Mouse (Mus musculus) lung, postnatal 10 days (tissue): Measurements from ENCODE around the gene Fam129c.

Experiments
- DNase-seq: peaks from one replicate; pipeline ENCODE4 v3.0.0; 2021

The Fam129c gene

DNA sequence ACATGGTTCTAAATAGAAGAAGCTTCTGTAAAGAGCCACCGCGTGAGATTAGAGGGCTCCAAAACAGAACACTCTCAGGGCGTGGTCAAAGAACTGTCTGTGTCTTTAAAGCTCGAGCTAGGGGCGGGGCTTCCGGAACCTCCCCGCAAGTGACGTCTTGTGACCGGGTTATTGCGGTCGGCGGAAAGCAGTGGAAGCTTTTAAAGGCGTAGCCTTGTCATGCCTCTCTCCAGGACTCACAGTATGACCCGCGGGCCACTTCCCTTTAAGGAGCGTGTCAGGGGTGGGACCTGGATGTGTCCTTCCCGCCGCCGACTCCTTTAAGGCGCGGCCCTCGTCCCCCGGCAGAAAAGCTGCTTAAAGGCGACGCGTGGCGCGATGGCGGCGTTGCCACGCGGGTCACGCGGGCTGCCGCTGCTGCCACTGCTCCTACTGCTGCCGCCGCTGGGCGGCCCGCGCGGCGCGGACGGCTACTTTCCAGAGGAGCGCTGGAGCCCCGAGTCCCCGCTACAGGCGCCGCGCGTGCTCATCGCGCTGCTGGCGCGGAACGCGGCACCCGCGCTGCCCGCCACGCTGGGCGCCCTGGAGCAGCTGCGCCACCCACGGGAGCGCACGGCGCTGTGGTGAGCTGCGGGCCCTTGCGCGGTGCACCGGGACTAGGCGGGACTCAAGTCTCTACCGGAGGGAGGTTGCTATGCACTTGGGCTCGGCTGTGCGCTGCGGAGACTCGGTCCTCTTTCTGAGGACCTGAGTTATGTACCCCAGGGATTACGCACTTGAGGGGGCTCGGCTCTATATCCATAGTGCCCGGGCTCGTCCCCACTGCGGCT, 13.6 kb downstream of the Fam129c start, which contains the start of gene Colgalt1:
Colgalt1 (plus strand) TSS at position 177 of the 830 bp plus-strand sequence.
- DNase-seq = peak; percentile 99

GRCm38 (mm10) chr8:71612141-71612540, 14.7 kb downstream of the Fam129c start:
- DNase-seq = no peak

- no peak for DNase-seq
These were observed 16.0 kb downstream of the Fam129c start for GRCm38 (mm10) chr8:71613418-71613817.

DNA sequence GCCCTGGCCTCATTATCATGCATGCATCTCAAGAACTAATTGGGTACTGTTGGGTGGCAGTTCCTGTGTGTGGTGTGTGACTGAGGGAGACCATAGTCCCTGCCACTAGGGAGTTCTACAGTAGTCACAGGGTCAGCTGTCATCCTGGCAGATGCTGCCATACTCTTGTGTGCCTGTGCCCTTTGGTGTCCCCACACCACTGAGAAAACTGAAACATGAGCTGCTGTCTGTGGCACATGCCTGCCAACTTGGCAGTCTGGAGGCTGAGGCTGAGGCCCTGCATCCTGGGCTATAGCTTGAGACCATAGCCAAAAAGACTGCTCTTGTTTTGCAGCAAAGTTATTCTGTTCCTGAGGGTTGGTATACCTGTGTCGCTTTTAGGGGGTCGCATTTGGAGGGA, 22.3 kb downstream of the Fam129c start:
- DNase-seq = no peak

DNA sequence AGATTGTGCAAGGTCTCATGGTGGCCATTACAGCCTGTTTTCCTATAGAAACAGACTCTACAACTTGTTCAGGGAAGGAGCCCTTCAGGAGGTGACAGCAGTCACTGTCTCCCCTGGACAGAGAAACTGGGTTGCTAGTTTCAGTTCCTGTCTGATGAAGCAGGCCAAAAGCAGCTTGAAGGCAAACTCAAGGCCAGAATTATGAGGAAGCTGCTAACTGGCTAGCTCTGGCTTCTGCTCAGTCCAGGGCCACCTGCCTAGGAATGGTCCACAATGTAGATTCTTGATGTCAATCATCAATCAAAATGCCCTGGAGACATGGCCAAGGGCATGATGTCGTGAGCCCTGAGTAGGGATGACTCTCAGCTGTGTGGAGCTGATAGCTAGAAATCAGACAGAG, 27.6 kb downstream of the Fam129c start:
- DNase-seq = no peak

- DNase-seq = no peak
These were observed 29.3 kb downstream of the Fam129c start for GRCm38 (mm10) chr8:71626753-71627152.

GRCm38 (mm10) chr8:71627265-71628099, 30.0 kb downstream of the Fam129c start:
- peak; percentile 50 for DNase-seq

- DNase-seq = peak; percentile 38
These were observed 31.1 kb downstream of the Fam129c start for GRCm38 (mm10) chr8:71628396-71629095.

DNA sequence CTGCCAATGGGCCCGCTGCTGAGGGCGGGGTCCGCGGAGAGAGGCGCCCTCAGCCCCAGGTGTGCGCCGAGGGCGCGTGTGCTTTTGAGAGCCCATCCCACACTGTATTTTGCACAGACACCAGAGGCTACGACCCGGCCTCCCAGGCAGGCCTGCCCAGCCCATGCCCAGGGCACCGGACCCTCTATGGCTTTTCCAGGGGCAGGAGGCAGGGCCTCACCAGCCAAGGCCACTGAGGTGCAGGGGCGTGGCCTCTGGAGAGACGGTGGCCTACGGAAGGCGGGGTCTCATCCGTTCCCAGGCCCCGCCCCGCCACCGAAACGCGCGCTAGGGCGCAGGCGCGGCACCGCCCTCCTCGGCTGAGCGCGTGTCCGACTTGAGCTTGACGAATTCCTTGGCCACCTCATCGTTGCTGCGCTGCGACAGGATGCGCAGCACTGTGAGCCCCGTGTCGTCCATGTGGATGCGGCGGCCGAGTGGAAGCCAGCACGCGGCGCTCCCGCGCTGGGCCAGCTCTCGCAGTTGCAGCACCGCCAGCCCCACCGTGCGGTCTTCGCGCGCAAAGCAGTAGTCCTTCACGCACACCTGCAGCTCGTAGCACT, 31.7 kb downstream of the Fam129c start:
- DNase-seq = peak; percentile 95

DNA sequence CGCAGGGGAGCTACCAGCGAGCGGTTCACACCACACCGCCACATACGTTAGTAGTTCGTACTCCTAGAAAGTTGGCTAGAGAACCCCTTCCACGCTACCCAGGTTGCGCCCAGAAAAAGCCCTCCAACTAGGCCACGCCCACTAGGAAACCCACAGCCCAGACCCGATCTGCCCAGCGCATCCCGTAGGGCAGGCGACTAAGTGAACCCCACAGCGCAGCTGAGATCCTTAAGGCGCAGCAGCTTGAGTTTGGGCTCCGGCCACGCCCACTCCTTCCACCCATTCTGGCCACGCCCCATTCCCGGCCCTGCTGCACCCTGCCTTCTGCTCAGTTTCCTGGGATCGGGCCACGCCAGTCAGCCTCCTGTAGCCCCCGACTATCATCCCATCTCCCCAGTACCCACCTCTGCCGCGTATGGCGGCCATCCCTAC, 32.3 kb downstream of the Fam129c start:
- peak; percentile 68 for DNase-seq

- DNase-seq = no peak
These were observed 33.3 kb downstream of the Fam129c start for GRCm38 (mm10) chr8:71630761-71631160.

- no peak for DNase-seq
These were observed 34.4 kb downstream of the Fam129c start for GRCm38 (mm10) chr8:71631897-71632296.

- DNase-seq = peak; percentile 68
These were observed 35.7 kb downstream of the Fam129c start for GRCm38 (mm10) chr8:71633164-71633563.

DNA sequence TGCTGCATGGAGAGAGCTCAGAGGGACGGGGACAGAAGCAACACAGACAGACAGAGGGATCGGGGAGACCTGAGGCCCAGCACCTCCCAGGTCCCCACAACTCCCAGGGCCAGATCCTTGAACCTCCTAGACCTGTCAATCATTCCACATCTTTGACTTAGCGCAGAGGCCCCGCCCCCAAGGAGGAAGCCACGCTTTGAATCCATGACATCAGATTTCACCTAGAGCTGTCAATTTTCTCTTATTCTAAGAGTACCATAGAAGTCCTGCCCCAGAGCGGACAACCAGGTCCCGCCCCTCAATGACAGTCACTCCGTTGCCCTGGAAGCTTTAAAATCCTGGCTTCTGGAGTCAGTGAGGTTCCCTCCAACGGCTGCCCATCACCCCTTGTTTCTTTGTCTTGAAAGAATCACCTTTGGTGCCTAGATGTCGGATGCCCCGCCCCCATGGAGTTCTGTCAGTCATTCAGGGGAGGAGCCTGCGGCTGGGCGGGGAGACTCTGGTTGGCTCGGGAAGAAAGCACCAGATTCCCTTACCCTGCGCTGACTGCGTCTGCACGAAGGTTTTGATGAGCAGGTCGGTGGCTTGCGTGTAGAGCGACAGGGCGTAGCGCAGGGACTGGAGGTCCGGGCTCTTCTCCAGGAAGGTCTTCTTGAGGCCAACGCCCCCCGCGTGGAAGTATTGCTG, 36.7 kb downstream of the Fam129c start:
- peak; percentile 75 for DNase-seq

GRCm38 (mm10) chr8:71637149-71638095, 40.0 kb downstream of the Fam129c start:
- DNase-seq = no peak

- no peak for DNase-seq
These were observed 40.9 kb downstream of the Fam129c start for GRCm38 (mm10) chr8:71638321-71638720.

DNA sequence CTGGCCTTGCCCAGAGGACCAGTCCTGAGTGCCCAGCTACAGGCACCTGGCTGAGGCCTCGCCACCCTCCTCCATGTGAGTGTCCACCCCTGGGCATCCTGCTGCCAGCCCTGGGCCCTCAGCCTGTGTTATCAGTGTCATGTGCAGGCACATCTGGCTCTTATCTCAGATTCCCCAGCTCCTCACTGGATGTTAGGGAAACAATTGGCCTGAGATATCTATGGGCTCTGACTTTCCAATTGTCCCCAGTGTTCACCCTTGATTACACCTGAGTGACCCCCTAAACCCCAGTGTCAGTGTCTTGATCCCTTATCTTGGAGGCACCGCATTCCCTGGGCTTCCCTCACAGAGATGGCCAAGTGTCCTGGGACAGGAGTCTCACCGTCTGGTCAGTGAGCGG, 41.9 kb downstream of the Fam129c start:
- DNase-seq = no peak

GRCm38 (mm10) chr8:71645510-71645909, 48.1 kb downstream of the Fam129c start:
- no peak for DNase-seq

- peak; percentile 41 for DNase-seq
These were observed 57.2 kb downstream of the Fam129c start for GRCm38 (mm10) chr8:71654600-71654999.
